Mouse (Mus musculus) midbrain, postnatal 0 days (tissue): Measurements from ENCODE around the gene Gnat2. TPM values are rescaled to one million over a fixed set of nuclear protein-coding genes. Genes with fewer than 3 reads are reported as not detected.

Experiments used
- ATAC-seq: fragments of 200-750 bp; cut with Nextera tagmentation; 2 replicates; pipeline ENCODE4 v1.8.0; 2017; ENCODE audit warnings: moderate number of reproducible peaks, mild to moderate bottlenecking, moderate TSS enrichment, moderate library complexity; ENCODE audit not compliant: low FRiP score
- DNase-seq: peaks from one replicate; pipeline ENCODE4 v3.0.0-alpha.2; 2015; ENCODE audit warnings: low spot score
- H3K27ac ChIP-seq: fragments of 300-500 bp; sonication (generic); 2 replicates; pipeline ENCODE4 v1.5.1; 2014; ENCODE audit warnings: low read depth, mild to moderate bottlenecking, low read length, mixed read lengths
- H3K27me3 ChIP-seq: fragments of 300-500 bp; sonication (generic); 2 replicates; pipeline ENCODE4 v1.6.1; 2014; ENCODE audit warnings: low read length, control low read depth, mixed read lengths; ENCODE audit not compliant: insufficient read depth
- H3K36me3 ChIP-seq: fragments of 300-500 bp; sonication (generic); 2 replicates; pipeline ENCODE4 v1.6.1; 2014; ENCODE audit warnings: low read length, control low read depth, mixed read lengths; ENCODE audit not compliant: insufficient read depth
- H3K4me1 ChIP-seq: fragments of 300-500 bp; sonication (generic); 2 replicates; pipeline ENCODE4 v1.6.1; 2014; ENCODE audit warnings: mild to moderate bottlenecking, control low read depth, antibody characterized with exemption, low read length, mixed read lengths; ENCODE audit not compliant: insufficient read depth
- H3K4me2 ChIP-seq: fragments of 300-500 bp; sonication (generic); 2 replicates; pipeline ENCODE4 v1.6.1; 2014; ENCODE audit warnings: low read depth, mild to moderate bottlenecking, low read length, mixed read lengths; ENCODE audit not compliant: poor library complexity, severe bottlenecking
- H3K4me3 ChIP-seq: fragments of 300-500 bp; sonication (generic); 2 replicates; pipeline ENCODE4 v1.5.1; 2014; ENCODE audit warnings: low read depth, mild to moderate bottlenecking, low read length, moderate library complexity
- H3K9ac ChIP-seq: fragments of 300-500 bp; sonication (generic); replicated peaks from 2 replicates; pipeline ENCODE4 v1.6.1; 2014; ENCODE audit warnings: mild to moderate bottlenecking, low read length, moderate library complexity, mixed read lengths; ENCODE audit not compliant: poor library complexity, severe bottlenecking
- H3K9me3 ChIP-seq: fragments of 300-500 bp; sonication (generic); 2 replicates; pipeline ENCODE4 v1.6.1; 2016; ENCODE audit warnings: low read length, control low read depth
- CTCF ChIP-seq: IDR thresholded peaks from 2 replicates; pipeline ENCODE4 v1.5.1; 2016; ENCODE audit warnings: antibody characterized with exemption, mild to moderate bottlenecking
- WGBS: fragments of 180-500 bp; shearing (Covaris S2); extraction: QIAGEN DNeasy Blood & Tissue Kit; methylation state at CpG from one replicate; pipeline ENCODE4 v1.1.7; 2014; 5-methylcytosine and 5-hydroxymethylcytosine counted together
- polyA plus RNA-seq: library from polyadenylated mRNA; unstranded; fragments of >200 nt; fragmentation: Nextera tagmentation; extraction: Ambion mirVana; gene quantifications from 2 replicates; pipeline ENCODE4 v1.2.1, GENCODE M21; 2015
- total RNA-seq: library from RNA; depleted of rRNA; stranded (reverse); fragments of >200 nt; gene quantifications from 2 replicates; pipeline ENCODE4 v1.2.3, GENCODE M21; 2014

Gnat2 gene
- total and polyA plus RNA-seq, 2 experiments from 2014 or later, result 0.28 TPM; not detected in 1

GRCm38 (mm10) chr3:108092030-108092429, 559 bp upstream of the Gnat2 start:
- Histone ChIP-seq H3K9ac (no peak overlapping the region), H3K4me2 (no peak overlapping the region), H3K27ac (no peak overlapping the region), H3K4me1 (no peaks in the 10 kb centered on the region), H3K9me3 (no peaks in the 10 kb centered on the region), H3K36me3 (no peaks in the 10 kb centered on the region), H3K27me3 (no peaks in the 10 kb centered on the region), H3K4me3 (no peak overlapping the region)
- ATAC-seq, result no peak
- TF ChIP-seq CTCF, result no peak
- DNase-seq, result no peak
- 84% methylated on average over 6 of the region's 6 CpGs for WGBS

- ATAC-seq (no peak), DNase-seq (no peak)
- Histone ChIP-seq H3K36me3 (no peaks in the 10 kb centered on the region), H3K4me3 (no peak overlapping the region), H3K27me3 (no peaks in the 10 kb centered on the region), H3K9me3 (no peaks in the 10 kb centered on the region), H3K4me2 (no peak overlapping the region), H3K9ac (no peak overlapping the region), H3K27ac (no peak overlapping the region), H3K4me1 (no peaks in the 10 kb centered on the region)
- TF ChIP-seq CTCF, result no peak
- WGBS, result 45% methylated on average over 6 of the region's 6 CpGs
Observed at GRCm38 (mm10) chr3:108093306-108093705, 717 bp downstream of the Gnat2 start.

GRCm38 (mm10) chr3:108094146-108094545, 1.6 kb downstream of the Gnat2 start:
- H3K4me1 ChIP-seq, result no peaks in the 10 kb centered on the region
- DNase-seq (peak; percentile 43), ATAC-seq (no peak)
- no peak overlapping the region for H3K27ac ChIP-seq
- TF ChIP-seq CTCF, result no peak
- H3K27me3 ChIP-seq, result no peaks in the 10 kb centered on the region
- no peak overlapping the region for H3K9ac ChIP-seq
- 46% methylated on average over 1 of the region's 1 CpGs for WGBS
- H3K36me3 ChIP-seq, result no peaks in the 10 kb centered on the region
- no peak overlapping the region for H3K4me2 ChIP-seq
- no peak overlapping the region for H3K4me3 ChIP-seq
- H3K9me3 ChIP-seq, result no peaks in the 10 kb centered on the region

- H3K9ac ChIP-seq, result no peak overlapping the region
- no peak for ATAC-seq
- no peak overlapping the region for H3K4me2 ChIP-seq
- WGBS, result 94% methylated on average over 12 of the region's 12 CpGs
- no peak overlapping the region for H3K27ac ChIP-seq
- H3K36me3 ChIP-seq, result no peaks in the 10 kb centered on the region
- H3K27me3 ChIP-seq, result no peaks in the 10 kb centered on the region
- no peaks in the 10 kb centered on the region for H3K4me1 ChIP-seq
- TF ChIP-seq CTCF, result no peak
- no peaks in the 10 kb centered on the region for H3K9me3 ChIP-seq
- no peak for DNase-seq
- H3K4me3 ChIP-seq, result no peak overlapping the region
Observed at GRCm38 (mm10) chr3:108094976-108095760, 2.6 kb downstream of the Gnat2 start.

GRCm38 (mm10) chr3:108096226-108096625, 3.6 kb downstream of the Gnat2 start:
- no peak for DNase-seq
- TF ChIP-seq CTCF, result no peak
- 65% methylated on average over 8 of the region's 8 CpGs for WGBS
- Histone ChIP-seq H3K27ac (no peak overlapping the region), H3K36me3 (no peaks in the 10 kb centered on the region), H3K27me3 (no peaks in the 10 kb centered on the region), H3K4me2 (no peak overlapping the region), H3K4me3 (no peak overlapping the region), H3K4me1 (no peaks in the 10 kb centered on the region), H3K9ac (no peak overlapping the region), H3K9me3 (no peaks in the 10 kb centered on the region)
- ATAC-seq, result no peak

GRCm38 (mm10) chr3:108096726-108097125, 4.1 kb downstream of the Gnat2 start:
- Histone ChIP-seq H3K27me3 (no peaks in the 10 kb centered on the region), H3K9me3 (no peaks in the 10 kb centered on the region), H3K9ac (no peak overlapping the region), H3K27ac (no peak overlapping the region), H3K4me2 (no peak overlapping the region), H3K36me3 (no peaks in the 10 kb centered on the region), H3K4me3 (no peak overlapping the region), H3K4me1 (no peaks in the 10 kb centered on the region)
- ATAC-seq (no peak), DNase-seq (no peak)
- WGBS, result 90% methylated on average over 10 of the region's 10 CpGs
- TF ChIP-seq CTCF, result no peak
